Mouse (Mus musculus) lung, embryonic 16.5 days (tissue): ENCODE results near the gene Timm10b. TPM values are rescaled to one million over a fixed set of nuclear protein-coding genes. Genes with fewer than 3 reads are reported as not detected.

ENCODE experiments used
- polyA plus RNA-seq: library from polyadenylated mRNA; unstranded; fragments of >200 nt; fragmentation: Nextera tagmentation; extraction: Ambion mirVana; gene quantifications from 2 replicates; pipeline ENCODE4 v1.2.1, GENCODE M21; 2015

Timm10b gene
- polyA plus RNA-seq, 1 experiment from 2014 or later, result 208 TPM

Other genes with a start within 250 kb of the Timm10b start
- gene Fam160a2, start 240.0 kb upstream of the Timm10b start, polyA plus RNA-seq, result 39.3 and 41.4 TPM in 2 replicates
- not detected in 2 replicates for gene Cnga4, start 235.5 kb upstream of the Timm10b start, polyA plus RNA-seq
- gene Cckbr, start 214.3 kb upstream of the Timm10b start, polyA plus RNA-seq, result 0.26 and 0.60 TPM in 2 replicates
- gene Cavin3, start 157.8 kb upstream of the Timm10b start, polyA plus RNA-seq, result 90.2 and 97.1 TPM in 2 replicates
- 47.8 and 50.3 TPM in 2 replicates for gene Smpd1, start 85.7 kb upstream of the Timm10b start, polyA plus RNA-seq
- 46.3 and 48.0 TPM in 2 replicates for gene Apbb1, start 58.4 kb upstream of the Timm10b start, polyA plus RNA-seq
- 1.0 and 4.6 TPM in 2 replicates for gene Hpx, start 39.9 kb upstream of the Timm10b start, polyA plus RNA-seq
- 61.8 and 67.0 TPM in 2 replicates for gene Trim3, start 6.5 kb upstream of the Timm10b start, polyA plus RNA-seq
- gene Arfip2, start 360 bp downstream of the Timm10b start, polyA plus RNA-seq, result 78.0 and 81.5 TPM in 2 replicates
- 24.9 and 35.7 TPM in 2 replicates for gene Gm45799, start 496 bp downstream of the Timm10b start, polyA plus RNA-seq
- 0.55 and 1.4 TPM in 2 replicates for gene Dnhd1, start 10.8 kb downstream of the Timm10b start, polyA plus RNA-seq
- gene Ilk, start 96.5 kb downstream of the Timm10b start, polyA plus RNA-seq, result 413 and 414 TPM in 2 replicates
- 31.1 and 41.7 TPM in 2 replicates for gene Rrp8, start 97.3 kb downstream of the Timm10b start, polyA plus RNA-seq
- 101 and 105 TPM in 2 replicates for gene Taf10, start 104.3 kb downstream of the Timm10b start, polyA plus RNA-seq
- 96.4 and 102 TPM in 2 replicates for gene Tpp1, start 112.2 kb downstream of the Timm10b start, polyA plus RNA-seq
- 7.1 and 7.2 TPM in 2 replicates for gene Dchs1, start 147.6 kb downstream of the Timm10b start, polyA plus RNA-seq
- gene Mrpl17, start 171.0 kb downstream of the Timm10b start, polyA plus RNA-seq, result 344 and 345 TPM in 2 replicates